Mouse (Mus musculus) stomach, postnatal 0 days (tissue): ENCODE measurements around the gene Sox5.

ENCODE experiments used
- CTCF ChIP-seq: IDR thresholded peaks from 2 replicates; pipeline ENCODE4 v1.5.1; 2016; ENCODE audit warnings: antibody characterized with exemption, low read depth, mild to moderate bottlenecking, moderate library complexity
- EP300 ChIP-seq: optimal IDR thresholded peaks from 2 replicates; pipeline ENCODE3; 2016; ENCODE audit warnings: antibody characterized with exemption

DNA sequence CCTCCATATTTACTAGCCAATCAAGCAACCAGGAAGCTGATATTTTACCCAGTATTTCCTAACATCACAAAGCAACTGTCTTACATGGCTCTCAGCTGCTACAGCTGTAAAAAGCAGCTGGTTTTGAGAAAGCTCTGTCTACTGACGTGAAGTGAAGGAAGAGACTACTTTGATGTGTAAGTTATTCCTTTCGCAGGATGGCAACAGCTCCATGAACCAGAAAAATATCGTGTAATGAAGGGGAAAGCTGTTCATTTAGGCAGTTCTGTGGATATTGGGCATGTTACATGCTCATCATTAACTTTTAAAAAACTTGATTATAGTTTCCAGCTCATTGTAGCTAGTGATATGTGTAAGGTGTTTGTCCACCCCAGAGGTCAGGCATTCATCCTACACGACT, 443.6 kb downstream of the Sox5 start:
- TF ChIP-seq CTCF, result no peak
- no peak for TF ChIP-seq EP300
